ENCODE assay signal across 26 mouse cellular contexts in the genomic region with DNA sequence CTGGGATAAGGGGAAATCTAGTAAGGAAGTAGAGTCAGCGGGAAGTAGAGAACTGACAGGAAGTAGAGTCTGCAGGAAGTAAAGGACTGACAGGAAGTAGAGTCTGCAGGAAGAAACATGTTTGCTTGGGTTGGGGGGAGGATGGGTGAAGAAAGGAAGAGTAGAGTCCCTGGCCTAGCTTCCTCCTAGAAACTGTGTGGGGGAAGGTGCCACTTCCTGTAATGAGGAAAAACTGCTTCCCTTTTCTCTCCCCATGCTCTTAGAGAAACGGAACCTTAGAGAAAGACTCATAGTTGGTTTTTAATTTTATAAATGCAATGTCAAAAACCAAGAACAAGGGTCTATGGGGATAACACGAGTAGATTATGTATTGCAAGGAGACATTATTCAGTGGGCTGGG. TPM values are rescaled to one million over a fixed set of nuclear protein-coding genes. Genes with fewer than 3 reads are reported as not detected.
DNase-seq lines count a peak whose midpoint lies in the region; ATAC-seq and TF ChIP-seq lines count a peak whose summit lies in the region.
"Had no signal": no experiment of that assay in that cellular context is flagged by ENCODE, and none has a peak within 500 bp of the region (broad histone marks: within the 10 kb centered on the region; RNA-seq: fewer than 3 reads in every experiment).

No protein-coding gene starts in this region.

- no peak overlapping the region for H3K4me2 ChIP-seq in forebrain, embryonic 14.5 days (ENCODE audit: low read length)
- H3K4me2 ChIP-seq: embryonic facial prominence, embryonic 13.5 days; embryonic facial prominence, embryonic 15.5 days; forebrain, embryonic 12.5 days; forebrain, embryonic 15.5 days had no signal

- H3K4me3 ChIP-seq in heart, adult 2 months = no peak overlapping the region
- H3K4me3 ChIP-seq in forebrain, embryonic 14.5 days (ENCODE audit: low read depth, low read length) = no peak overlapping the region
- H3K4me3 ChIP-seq: embryonic facial prominence, embryonic 13.5 days; embryonic facial prominence, embryonic 15.5 days; erythroblast, embryonic 14.5 days; forebrain, embryonic 10.5 days; forebrain, embryonic 12.5 days; forebrain, embryonic 15.5 days had no signal

- no peaks in the 10 kb centered on the region for H3K27me3 ChIP-seq in heart, adult 2 months (ENCODE audit: control insufficient read depth, insufficient read depth, low read length)
- H3K27me3 ChIP-seq in forebrain, embryonic 14.5 days (replicated peaks; ENCODE audit: control insufficient read depth, insufficient read depth, low read length) = no peaks in the 10 kb centered on the region
- H3K27me3 ChIP-seq: embryonic facial prominence, embryonic 13.5 days; embryonic facial prominence, embryonic 15.5 days; forebrain, embryonic 12.5 days; forebrain, embryonic 15.5 days had no signal

- no peak overlapping the region for H3K27ac ChIP-seq in heart, adult 2 months
- no peak overlapping the region for H3K27ac ChIP-seq in forebrain, embryonic 14.5 days (ENCODE audit: low read depth, low read length)
- H3K27ac ChIP-seq: embryonic facial prominence, embryonic 13.5 days; embryonic facial prominence, embryonic 15.5 days; forebrain, embryonic 10.5 days; forebrain, embryonic 12.5 days; forebrain, embryonic 15.5 days had no signal

- intact Hi-C loops in heart, adult 2 months (cut with DNase I) = no loop called here

- peak; percentile 74 for ATAC-seq in granulocyte monocyte progenitor cell, adult 5-6 weeks (replicated peaks; ENCODE audit: poor library complexity, severe bottlenecking)
- ATAC-seq in megakaryocyte progenitor cell, adult 5-6 weeks (replicated peaks; ENCODE audit: poor library complexity) = peak; percentile 70
- ATAC-seq in forebrain, embryonic 14.5 days = no peak
- ATAC-seq: forebrain, embryonic 15.5 days; forebrain, postnatal 0 days had no signal

- TF ChIP-seq CTCF in heart, adult 2 months (IDR thresholded peaks at IDR 0.05) = no peak

- no peak for TF ChIP-seq POLR2A in heart, adult 2 months (IDR thresholded peaks at IDR 0.05; ENCODE audit: insufficient read depth, low read depth, low read length)

- H3K9me3 ChIP-seq in forebrain, embryonic 14.5 days (replicated peaks; ENCODE audit: control insufficient read depth, low read length) = no peaks in the 10 kb centered on the region
- H3K9me3 ChIP-seq: embryonic facial prominence, embryonic 15.5 days; forebrain, embryonic 12.5 days; forebrain, embryonic 15.5 days had no signal

- H3K36me3 ChIP-seq in heart, adult 2 months (ENCODE audit: control insufficient read depth, insufficient read depth, low read length) = no peaks in the 10 kb centered on the region
- H3K36me3 ChIP-seq in forebrain, embryonic 14.5 days (ENCODE audit: control insufficient read depth, insufficient read depth, low read length) = no peaks in the 10 kb centered on the region
- H3K36me3 ChIP-seq: embryonic facial prominence, embryonic 13.5 days; embryonic facial prominence, embryonic 15.5 days; forebrain, embryonic 10.5 days; forebrain, embryonic 12.5 days; forebrain, embryonic 15.5 days had no signal

- no peak for TF ChIP-seq EP300 in heart, adult 2 months (IDR thresholded peaks at IDR 0.05; ENCODE audit: insufficient read depth, low read depth, low read length)

- peak; percentile 60 for DNase-seq in heart, adult 11 months
- DNase-seq in heart, adult 2 months = no peak
- no peak for DNase-seq in forebrain, embryonic 14.5 days (ENCODE audit: low spot score)
- no peak for DNase-seq in adrenal gland, adult 8-10 months
- DNase-seq: adrenal gland, adult 2 months; adrenal gland, postnatal 14 days; adrenal gland, postnatal 36 days; cerebellum, adult 11-12 months; cerebellum, adult 2 months; cerebellum, adult 9-10 months; cerebellum, postnatal 10 days; cerebellum, postnatal 25 days; embryo, embryonic 11 days; forebrain, postnatal 0 days had no signal

- H3K79me2 ChIP-seq in heart, adult 2 months (replicated peaks; ENCODE audit: control insufficient read depth, insufficient read depth, low read length) = no peaks in the 10 kb centered on the region

- 51% methylated on average over 3 of the region's 3 CpGs for WGBS in heart, adult 2 months
- 86% methylated on average over 3 of the region's 3 CpGs for WGBS in forebrain, embryonic 14.5 days

- H3K4me1 ChIP-seq in heart, adult 2 months (ENCODE audit: control insufficient read depth, insufficient read depth, low read length) = no peaks in the 10 kb centered on the region
- H3K4me1 ChIP-seq in forebrain, embryonic 14.5 days (ENCODE audit: control insufficient read depth, insufficient read depth, low read length) = no peaks in the 10 kb centered on the region
- H3K4me1 ChIP-seq: embryonic facial prominence, embryonic 13.5 days; embryonic facial prominence, embryonic 15.5 days; forebrain, embryonic 10.5 days; forebrain, embryonic 12.5 days had no signal

- H3K9ac ChIP-seq in heart, adult 2 months (ENCODE audit: low read depth, low read length) = no peak overlapping the region
- H3K9ac ChIP-seq in forebrain, embryonic 14.5 days (ENCODE audit: low read length) = no peak overlapping the region
- H3K9ac ChIP-seq: embryonic facial prominence, embryonic 13.5 days; embryonic facial prominence, embryonic 15.5 days; forebrain, embryonic 12.5 days; forebrain, embryonic 15.5 days; forebrain, postnatal 0 days had no signal

RNA-seq across cellular contexts. Expression of a gene that starts 12.5 kb away (rescaled TPM):
- total RNA-seq in heart, adult 2 months (2021) = not detected
- not detected in 2 replicates for polyA plus RNA-seq in heart, adult 2 months (2012; rRNA removed)
- not detected in 2 replicates for total RNA-seq in granulocyte monocyte progenitor cell, adult 5-6 weeks (2014; fragmentation: Nextera tagmentation)
- total RNA-seq in granulocyte monocyte progenitor cell, adult 5-6 weeks (2017) = not detected in 2 replicates
- total RNA-seq in megakaryocyte progenitor cell, adult 5-6 weeks (2015) = not detected in 2 replicates
- not detected in 2 replicates for total RNA-seq in megakaryocyte progenitor cell, adult 5-6 weeks (2017)
- not detected in 2 replicates for polyA plus RNA-seq in forebrain, embryonic 14.5 days (2014; fragmentation: Nextera tagmentation; extraction: Ambion mirVana)
- total RNA-seq in adrenal gland, adult 8-10 months (2022) = not detected
- total RNA-seq: adrenal gland, postnatal 14 days; adrenal gland, postnatal 36 days; forebrain, postnatal 0 days; MEL had no signal
- polyA plus RNA-seq: adrenal gland, adult 2 months; C2C12; cerebellum, adult 2 months; embryonic facial prominence, embryonic 11.5 days; embryonic facial prominence, embryonic 13.5 days; embryonic facial prominence, embryonic 15.5 days; erythroblast, embryonic 14.5 days; forebrain, embryonic 10.5 days; forebrain, embryonic 12.5 days; forebrain, embryonic 15.5 days; forebrain, postnatal 0 days had no signal

RNA-seq across cellular contexts. Expression of a gene that starts 33.3 kb away (rescaled TPM):
- not detected for total RNA-seq in heart, adult 2 months (2021)
- not detected in 2 replicates for polyA plus RNA-seq in heart, adult 2 months (2012; rRNA removed)
- not detected in 2 replicates for total RNA-seq in granulocyte monocyte progenitor cell, adult 5-6 weeks (2014; fragmentation: Nextera tagmentation)
- total RNA-seq in granulocyte monocyte progenitor cell, adult 5-6 weeks (2017) = not detected in 2 replicates
- total RNA-seq in megakaryocyte progenitor cell, adult 5-6 weeks (2015) = not detected in 2 replicates
- total RNA-seq in megakaryocyte progenitor cell, adult 5-6 weeks (2017) = not detected in 2 replicates
- polyA plus RNA-seq in forebrain, embryonic 14.5 days (2014; fragmentation: Nextera tagmentation; extraction: Ambion mirVana) = not detected in 2 replicates
- not detected for total RNA-seq in adrenal gland, adult 8-10 months (2022)
- total RNA-seq: adrenal gland, adult 2 months; adrenal gland, postnatal 14 days; adrenal gland, postnatal 36 days; ES-E14; forebrain, postnatal 0 days; MEL had no signal
- polyA plus RNA-seq: adrenal gland, adult 2 months; C2C12; cerebellum, adult 2 months; embryonic facial prominence, embryonic 11.5 days; embryonic facial prominence, embryonic 13.5 days; embryonic facial prominence, embryonic 15.5 days; erythroblast, embryonic 14.5 days; forebrain, embryonic 10.5 days; forebrain, embryonic 12.5 days; forebrain, embryonic 15.5 days; forebrain, postnatal 0 days had no signal

RNA-seq across cellular contexts. Expression of a gene that starts 44.2 kb away (rescaled TPM):
- total RNA-seq in heart, adult 2 months (2021) = not detected
- not detected in 2 replicates for polyA plus RNA-seq in heart, adult 2 months (2012; rRNA removed)
- total RNA-seq in granulocyte monocyte progenitor cell, adult 5-6 weeks (2014; fragmentation: Nextera tagmentation) = not detected in 2 replicates
- total RNA-seq in granulocyte monocyte progenitor cell, adult 5-6 weeks (2017) = not detected in 2 replicates
- total RNA-seq in megakaryocyte progenitor cell, adult 5-6 weeks (2015) = not detected in 2 replicates
- not detected in 2 replicates for total RNA-seq in megakaryocyte progenitor cell, adult 5-6 weeks (2017)
- not detected in 2 replicates for polyA plus RNA-seq in forebrain, embryonic 14.5 days (2014; fragmentation: Nextera tagmentation; extraction: Ambion mirVana)
- total RNA-seq in adrenal gland, adult 8-10 months (2022) = not detected
- total RNA-seq: adrenal gland, adult 2 months; adrenal gland, postnatal 14 days; adrenal gland, postnatal 36 days; ES-E14; forebrain, postnatal 0 days; MEL had no signal
- polyA plus RNA-seq: adrenal gland, adult 2 months; C2C12; cerebellum, adult 2 months; embryonic facial prominence, embryonic 11.5 days; embryonic facial prominence, embryonic 13.5 days; embryonic facial prominence, embryonic 15.5 days; erythroblast, embryonic 14.5 days; forebrain, embryonic 10.5 days; forebrain, embryonic 12.5 days; forebrain, embryonic 15.5 days; forebrain, postnatal 0 days had no signal

RNA-seq across cellular contexts. Expression of a gene that starts 58.9 kb away (rescaled TPM):
- not detected for total RNA-seq in heart, adult 2 months (2021)
- polyA plus RNA-seq in heart, adult 2 months (2012; rRNA removed) = not detected in 2 replicates
- not detected in 2 replicates for total RNA-seq in granulocyte monocyte progenitor cell, adult 5-6 weeks (2014; fragmentation: Nextera tagmentation)
- total RNA-seq in granulocyte monocyte progenitor cell, adult 5-6 weeks (2017) = not detected in 2 replicates
- total RNA-seq in megakaryocyte progenitor cell, adult 5-6 weeks (2015) = not detected in 2 replicates
- not detected in 2 replicates for total RNA-seq in megakaryocyte progenitor cell, adult 5-6 weeks (2017)
- polyA plus RNA-seq in forebrain, embryonic 14.5 days (2014; fragmentation: Nextera tagmentation; extraction: Ambion mirVana) = not detected in 2 replicates
- not detected for total RNA-seq in adrenal gland, adult 8-10 months (2022)
- total RNA-seq: adrenal gland, adult 2 months; adrenal gland, postnatal 14 days; adrenal gland, postnatal 36 days; ES-E14; forebrain, postnatal 0 days; MEL had no signal
- polyA plus RNA-seq: adrenal gland, adult 2 months; C2C12; cerebellum, adult 2 months; embryonic facial prominence, embryonic 11.5 days; embryonic facial prominence, embryonic 13.5 days; embryonic facial prominence, embryonic 15.5 days; erythroblast, embryonic 14.5 days; forebrain, embryonic 10.5 days; forebrain, embryonic 12.5 days; forebrain, embryonic 15.5 days; forebrain, postnatal 0 days had no signal
